Mouse (Mus musculus): ENCODE results near the gene Tnfsf13b. TPM values are rescaled to one million over a fixed set of nuclear protein-coding genes. Genes with fewer than 3 reads are reported as not detected.

Tnfsf13b gene
- polyA plus RNA-seq, 1 experiment from 2014 or later = 8.0 TPM

DNA sequence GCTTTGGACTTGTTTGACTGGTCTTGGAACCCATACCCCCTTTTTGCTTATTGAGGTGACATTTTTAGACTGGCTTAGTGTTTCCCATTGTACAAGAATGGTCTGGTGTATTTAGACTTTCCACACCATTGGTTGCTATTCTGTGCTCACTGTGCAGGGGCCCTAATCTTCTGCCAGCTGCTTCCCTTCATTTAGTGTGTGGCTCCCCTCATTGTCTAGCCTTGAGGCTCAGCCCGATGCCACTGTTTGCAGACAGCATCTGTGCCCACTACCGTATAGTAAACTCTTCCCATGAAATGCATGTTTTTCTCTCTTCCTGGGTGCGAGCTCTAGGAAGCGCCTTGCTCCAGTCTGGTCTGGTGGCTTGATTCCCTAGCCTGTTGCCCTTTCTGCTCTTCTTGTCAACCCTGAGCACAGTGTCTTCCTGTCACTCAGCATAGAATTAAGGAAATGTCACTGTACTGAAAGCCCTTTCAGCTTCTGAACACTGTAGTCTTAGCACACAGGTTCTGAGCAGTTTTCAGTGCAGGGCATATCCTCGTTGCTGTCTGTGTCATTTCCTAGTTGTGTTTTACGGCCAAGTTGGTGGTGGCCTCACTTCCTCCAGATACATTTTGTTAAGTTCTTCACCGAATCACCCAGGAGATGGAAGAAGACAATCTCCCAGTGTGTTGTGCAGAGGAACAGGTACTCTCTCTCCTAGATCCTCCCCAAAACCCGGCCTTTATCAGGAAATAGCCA, 24.2 kb downstream of the Tnfsf13b start:
- H3K27me3 ChIP-seq (ENCODE audit: control insufficient read depth, insufficient read depth, low read length) = no peaks in the 10 kb centered on the region
- no peak overlapping the region for H3K9ac ChIP-seq (ENCODE audit: low read depth, low read length)
- no peak for ATAC-seq (ENCODE audit: low FRiP score, low TSS enrichment)
- no peaks in the 10 kb centered on the region for H3K9me3 ChIP-seq (ENCODE audit: control insufficient read depth, low read length)
- no peaks in the 10 kb centered on the region for H3K4me1 ChIP-seq (ENCODE audit: control insufficient read depth, insufficient read depth, low read length)
- no peaks in the 10 kb centered on the region for H3K36me3 ChIP-seq (ENCODE audit: control insufficient read depth, insufficient read depth, low read length)
- H3K4me3 ChIP-seq (ENCODE audit: low read length) = no peak overlapping the region
- no peak overlapping the region for H3K4me2 ChIP-seq (replicated peaks; ENCODE audit: low read depth, low read length)
- 72% methylated on average over 8 of the region's 8 CpGs for WGBS
- H3K27ac ChIP-seq (ENCODE audit: low read depth, low read length) = no peak overlapping the region

DNA sequence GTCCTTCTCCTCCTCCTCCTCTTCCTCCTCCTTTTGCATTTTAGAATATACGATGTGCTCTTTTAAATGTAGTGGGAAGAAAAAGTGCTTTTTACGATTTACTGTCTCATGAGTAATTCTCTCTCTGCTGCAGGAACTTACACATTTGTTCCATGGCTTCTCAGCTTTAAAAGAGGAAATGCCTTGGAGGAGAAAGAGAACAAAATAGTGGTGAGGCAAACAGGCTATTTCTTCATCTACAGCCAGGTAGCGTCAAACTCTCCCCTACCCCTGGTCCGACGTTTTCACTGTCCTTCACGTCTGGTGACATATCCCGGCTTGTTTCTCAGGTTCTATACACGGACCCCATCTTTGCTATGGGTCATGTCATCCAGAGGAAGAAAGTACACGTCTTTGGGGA, 24.9 kb downstream of the Tnfsf13b start:
- H3K4me2 ChIP-seq (replicated peaks; ENCODE audit: low read depth, low read length) = no peak overlapping the region
- no peaks in the 10 kb centered on the region for H3K36me3 ChIP-seq (ENCODE audit: control insufficient read depth, insufficient read depth, low read length)
- no peak for ATAC-seq (ENCODE audit: low FRiP score, low TSS enrichment)
- H3K4me1 ChIP-seq (ENCODE audit: control insufficient read depth, insufficient read depth, low read length) = no peaks in the 10 kb centered on the region
- 77% methylated on average over 9 of the region's 9 CpGs for WGBS
- H3K27ac ChIP-seq (ENCODE audit: low read depth, low read length) = no peak overlapping the region
- no peak overlapping the region for H3K9ac ChIP-seq (ENCODE audit: low read depth, low read length)
- no peaks in the 10 kb centered on the region for H3K9me3 ChIP-seq (ENCODE audit: control insufficient read depth, low read length)
- no peak overlapping the region for H3K4me3 ChIP-seq (ENCODE audit: low read length)
- H3K27me3 ChIP-seq (ENCODE audit: control insufficient read depth, insufficient read depth, low read length) = no peaks in the 10 kb centered on the region

DNA sequence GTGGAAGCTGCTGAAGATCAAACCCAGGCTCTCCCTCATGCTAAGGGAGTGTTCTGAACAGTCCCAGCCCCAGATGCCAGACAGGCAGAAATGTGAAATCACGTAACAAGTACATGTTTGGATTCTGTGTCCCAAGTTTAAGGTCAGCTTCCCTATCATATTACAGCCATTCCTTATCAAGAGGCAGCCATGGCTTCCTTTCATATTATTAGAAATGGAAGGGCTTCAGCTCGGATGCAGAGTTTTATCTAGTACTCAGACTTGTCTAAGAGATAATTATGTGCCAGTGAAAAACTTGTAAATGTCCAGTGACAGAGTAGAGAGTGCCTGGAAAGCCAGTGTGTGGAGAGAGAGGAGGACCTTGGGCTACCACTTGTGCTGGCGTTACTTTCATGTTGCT, 34.6 kb downstream of the Tnfsf13b start:
- H3K36me3 ChIP-seq (ENCODE audit: control insufficient read depth, insufficient read depth, low read length) = no peaks in the 10 kb centered on the region
- H3K27me3 ChIP-seq (ENCODE audit: control insufficient read depth, insufficient read depth, low read length) = no peaks in the 10 kb centered on the region
- no peaks in the 10 kb centered on the region for H3K9me3 ChIP-seq (ENCODE audit: control insufficient read depth, low read length)
- H3K27ac ChIP-seq (ENCODE audit: low read depth, low read length) = no peak overlapping the region
- no peak overlapping the region for H3K4me3 ChIP-seq (ENCODE audit: low read length)
- no peak overlapping the region for H3K9ac ChIP-seq (ENCODE audit: low read depth, low read length)
- H3K4me1 ChIP-seq (ENCODE audit: control insufficient read depth, insufficient read depth, low read length) = no peaks in the 10 kb centered on the region
- WGBS = 61% methylated on average over 3 of the region's 3 CpGs
- no peak overlapping the region for H3K4me2 ChIP-seq (replicated peaks; ENCODE audit: low read depth, low read length)
- no peak for ATAC-seq (ENCODE audit: low FRiP score, low TSS enrichment)

DNA sequence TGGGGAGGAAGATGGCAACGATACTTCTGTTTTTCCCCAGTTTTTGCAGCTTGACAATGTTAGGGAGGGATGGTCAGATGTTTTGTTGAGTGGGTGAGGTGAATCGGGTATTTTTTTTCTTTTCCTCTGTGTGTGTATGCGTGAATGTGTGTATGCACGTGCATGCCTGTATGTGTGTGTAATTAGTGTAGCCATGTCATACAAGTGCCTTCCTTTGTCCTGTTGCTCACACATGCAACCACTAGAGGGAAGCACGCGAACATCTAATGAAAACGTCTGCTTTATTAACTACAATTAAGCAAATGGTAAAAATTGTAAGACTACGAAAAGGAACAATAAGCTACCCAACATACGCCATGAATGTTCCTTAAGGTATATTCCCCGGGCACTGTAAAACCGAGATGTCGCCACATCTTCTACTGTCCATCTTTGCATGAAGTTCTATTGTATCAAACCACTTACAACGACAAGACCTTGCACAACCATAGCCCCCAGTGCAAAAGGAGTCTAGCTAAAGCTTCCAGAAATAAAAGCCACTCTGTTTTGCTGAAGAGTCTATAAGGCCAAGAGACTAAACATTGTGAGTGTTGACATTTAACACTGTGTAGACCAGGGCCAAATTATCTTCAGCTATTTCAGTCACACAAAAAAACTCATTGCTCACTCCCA, 37.7 kb downstream of the Tnfsf13b start:
- 57% methylated on average over 13 of the region's 13 CpGs for whole genome bisulfite sequencing
- Histone ChIP-seq H3K9ac (ENCODE audit: low read depth, low read length) (no peak overlapping the region), H3K27ac (ENCODE audit: low read depth, low read length) (no peak overlapping the region), H3K4me3 (ENCODE audit: low read length) (no peak overlapping the region), H3K36me3 (ENCODE audit: control insufficient read depth, insufficient read depth, low read length) (no peaks in the 10 kb centered on the region), H3K4me1 (ENCODE audit: control insufficient read depth, insufficient read depth, low read length) (no peaks in the 10 kb centered on the region), H3K27me3 (ENCODE audit: control insufficient read depth, insufficient read depth, low read length) (no peaks in the 10 kb centered on the region), H3K9me3 (ENCODE audit: control insufficient read depth, low read length) (no peaks in the 10 kb centered on the region), H3K4me2 (replicated peaks; ENCODE audit: low read depth, low read length) (no peak overlapping the region)
- no peak for ATAC-seq (ENCODE audit: low FRiP score, low TSS enrichment)

DNA sequence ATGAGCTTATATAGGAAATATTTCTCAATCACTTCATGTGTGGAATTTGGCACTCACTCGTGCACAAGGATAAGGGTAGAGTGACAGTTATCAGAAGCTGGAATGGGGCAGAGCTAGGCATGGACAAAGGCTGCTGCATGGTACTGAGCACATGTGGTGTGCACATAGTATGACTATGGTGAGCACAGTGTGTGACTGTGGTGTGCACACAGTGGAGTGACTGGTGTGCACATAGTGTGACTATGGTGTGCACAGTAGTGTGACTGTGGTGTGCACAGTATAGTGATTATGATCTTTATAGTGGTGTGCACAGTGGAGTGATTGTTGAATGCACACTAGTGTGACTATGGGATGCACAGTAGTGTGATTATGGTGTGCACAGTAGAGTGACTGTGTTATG, 39.5 kb downstream of the Tnfsf13b start:
- 86% methylated on average over 1 of the region's 1 CpGs for WGBS
- H3K9ac ChIP-seq (ENCODE audit: low read depth, low read length) = no peak overlapping the region
- no peaks in the 10 kb centered on the region for H3K36me3 ChIP-seq (ENCODE audit: control insufficient read depth, insufficient read depth, low read length)
- peak; percentile 16; the same call in 1 of the 2 replicates for ATAC-seq (ENCODE audit: low FRiP score, low TSS enrichment)
- no peaks in the 10 kb centered on the region for H3K9me3 ChIP-seq (ENCODE audit: control insufficient read depth, low read length)
- H3K27ac ChIP-seq (ENCODE audit: low read depth, low read length) = no peak overlapping the region
- H3K27me3 ChIP-seq (ENCODE audit: control insufficient read depth, insufficient read depth, low read length) = no peaks in the 10 kb centered on the region
- H3K4me2 ChIP-seq (replicated peaks; ENCODE audit: low read depth, low read length) = no peak overlapping the region
- no peak overlapping the region for H3K4me3 ChIP-seq (ENCODE audit: low read length)
- H3K4me1 ChIP-seq (ENCODE audit: control insufficient read depth, insufficient read depth, low read length) = no peaks in the 10 kb centered on the region

DNA sequence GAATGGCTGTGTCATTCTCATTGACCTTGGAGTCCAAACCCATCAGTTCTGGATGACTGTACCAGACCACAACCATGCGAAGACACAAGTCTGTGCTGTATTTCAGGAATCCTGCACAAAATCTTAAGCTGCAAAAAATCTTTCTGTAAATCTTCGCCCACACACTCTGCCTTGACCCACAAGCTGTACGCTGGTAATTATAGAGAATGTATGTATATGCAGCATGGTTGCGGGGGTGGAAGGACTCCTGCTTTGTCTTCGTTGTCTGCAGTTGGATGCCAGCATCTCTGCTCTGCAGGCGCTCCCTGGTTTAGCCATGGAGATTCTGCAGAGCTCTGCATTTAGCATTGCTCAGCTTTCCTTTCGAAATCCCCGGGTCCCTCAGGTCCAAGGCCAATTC, 42.9 kb downstream of the Tnfsf13b start:
- Histone ChIP-seq H3K9me3 (ENCODE audit: control insufficient read depth, low read length) (no peaks in the 10 kb centered on the region), H3K4me3 (ENCODE audit: low read length) (no peak overlapping the region), H3K9ac (ENCODE audit: low read depth, low read length) (no peak overlapping the region), H3K36me3 (ENCODE audit: control insufficient read depth, insufficient read depth, low read length) (no peaks in the 10 kb centered on the region), H3K27me3 (ENCODE audit: control insufficient read depth, insufficient read depth, low read length) (no peaks in the 10 kb centered on the region), H3K27ac (ENCODE audit: low read depth, low read length) (no peak overlapping the region), H3K4me1 (ENCODE audit: control insufficient read depth, insufficient read depth, low read length) (no peaks in the 10 kb centered on the region), H3K4me2 (replicated peaks; ENCODE audit: low read depth, low read length) (no peak overlapping the region)
- no peak for ATAC-seq (ENCODE audit: low FRiP score, low TSS enrichment)
- 79% methylated on average over 8 of the region's 8 CpGs for WGBS

DNA sequence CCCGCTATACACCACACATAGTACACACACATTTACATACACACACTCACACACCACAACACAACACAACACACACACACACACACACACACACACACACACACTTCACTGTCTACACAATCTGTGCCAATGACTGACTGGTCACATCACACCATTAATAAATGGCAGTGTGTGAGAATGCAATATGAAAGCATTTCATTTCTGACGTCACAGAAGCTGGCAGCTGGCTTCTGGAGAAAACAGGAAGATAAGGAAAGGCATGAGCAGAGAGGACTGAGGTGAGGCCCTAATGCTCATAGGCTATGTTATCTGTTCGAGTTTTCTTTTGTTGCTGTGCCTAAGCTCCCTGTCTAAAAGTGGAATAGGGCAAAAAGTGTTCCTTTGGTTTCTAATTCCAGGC, 45.3 kb downstream of the Tnfsf13b start:
- 70% methylated on average over 3 of the region's 3 CpGs for WGBS
- H3K27me3 ChIP-seq (ENCODE audit: control insufficient read depth, insufficient read depth, low read length) = no peaks in the 10 kb centered on the region
- H3K36me3 ChIP-seq (ENCODE audit: control insufficient read depth, insufficient read depth, low read length) = no peaks in the 10 kb centered on the region
- H3K27ac ChIP-seq (ENCODE audit: low read depth, low read length) = no peak overlapping the region
- H3K9ac ChIP-seq (ENCODE audit: low read depth, low read length) = no peak overlapping the region
- no peak overlapping the region for H3K4me2 ChIP-seq (replicated peaks; ENCODE audit: low read depth, low read length)
- H3K4me3 ChIP-seq (ENCODE audit: low read length) = no peak overlapping the region
- ATAC-seq (ENCODE audit: low FRiP score, low TSS enrichment) = no peak
- H3K9me3 ChIP-seq (ENCODE audit: control insufficient read depth, low read length) = no peaks in the 10 kb centered on the region
- H3K4me1 ChIP-seq (ENCODE audit: control insufficient read depth, insufficient read depth, low read length) = no peaks in the 10 kb centered on the region

DNA sequence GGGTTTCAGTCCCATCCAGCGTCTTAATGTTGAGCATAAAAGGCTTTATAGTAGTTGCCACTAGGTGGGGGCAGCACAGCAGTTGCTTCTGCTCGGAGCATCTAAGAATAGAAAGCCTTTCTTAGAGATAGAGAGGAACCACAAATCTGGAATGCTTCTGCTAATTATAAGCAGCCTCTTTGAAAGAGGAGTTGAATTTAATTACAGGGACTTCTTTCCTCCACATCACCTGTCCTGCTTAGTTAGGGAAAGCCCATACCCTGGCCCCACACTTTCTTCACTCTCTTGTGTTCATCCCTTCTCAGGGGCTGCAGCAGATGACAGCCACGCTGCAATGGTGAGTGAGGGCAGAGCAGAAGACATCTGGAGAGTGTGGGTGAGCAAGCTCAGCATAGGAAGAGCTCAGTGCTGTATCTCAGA, 47.3 kb downstream of the Tnfsf13b start:
- Histone ChIP-seq H3K4me3 (ENCODE audit: low read length) (no peak overlapping the region), H3K4me2 (replicated peaks; ENCODE audit: low read depth, low read length) (no peak overlapping the region), H3K27me3 (ENCODE audit: control insufficient read depth, insufficient read depth, low read length) (no peaks in the 10 kb centered on the region), H3K9me3 (ENCODE audit: control insufficient read depth, low read length) (no peaks in the 10 kb centered on the region), H3K27ac (ENCODE audit: low read depth, low read length) (no peak overlapping the region), H3K9ac (ENCODE audit: low read depth, low read length) (no peak overlapping the region), H3K4me1 (ENCODE audit: control insufficient read depth, insufficient read depth, low read length) (no peaks in the 10 kb centered on the region), H3K36me3 (ENCODE audit: control insufficient read depth, insufficient read depth, low read length) (no peaks in the 10 kb centered on the region)
- no peak for ATAC-seq (ENCODE audit: low FRiP score, low TSS enrichment)
- WGBS = 21% methylated on average over 3 of the region's 3 CpGs

DNA sequence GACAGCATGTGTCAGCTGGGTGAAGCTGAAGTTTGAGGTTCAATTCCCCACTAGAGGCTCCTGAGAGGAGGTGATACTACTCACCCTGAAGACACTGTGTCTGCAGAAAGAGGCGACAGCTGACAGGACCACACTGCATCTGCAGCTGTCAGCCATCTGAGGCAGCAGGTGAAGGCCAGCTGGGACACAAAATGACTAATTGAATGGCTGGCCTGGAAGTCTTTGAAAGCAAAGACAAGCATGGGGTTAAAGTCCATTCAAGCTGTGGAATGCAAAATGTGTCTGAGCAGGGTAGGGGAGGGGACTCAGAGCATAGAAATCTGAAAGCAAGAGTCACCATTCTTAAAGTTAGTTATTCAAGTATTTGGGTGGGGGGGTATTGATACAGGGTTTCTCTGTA, 54.7 kb downstream of the Tnfsf13b start:
- Histone ChIP-seq H3K27me3 (ENCODE audit: control insufficient read depth, insufficient read depth, low read length) (no peaks in the 10 kb centered on the region), H3K27ac (ENCODE audit: low read depth, low read length) (no peak overlapping the region), H3K9ac (ENCODE audit: low read depth, low read length) (no peak overlapping the region), H3K4me3 (ENCODE audit: low read length) (no peak overlapping the region), H3K4me1 (ENCODE audit: control insufficient read depth, insufficient read depth, low read length) (no peaks in the 10 kb centered on the region), H3K4me2 (replicated peaks; ENCODE audit: low read depth, low read length) (no peak overlapping the region), H3K9me3 (ENCODE audit: control insufficient read depth, low read length) (no peaks in the 10 kb centered on the region), H3K36me3 (ENCODE audit: control insufficient read depth, insufficient read depth, low read length) (no peaks in the 10 kb centered on the region)
- ATAC-seq (ENCODE audit: low FRiP score, low TSS enrichment) = no peak
- 54% methylated on average over 1 of the region's 1 CpGs for WGBS

All from kidney, embryonic 14.5 days (tissue).